Mouse (Mus musculus): ENCODE data around the gene Pofut2.

DNA sequence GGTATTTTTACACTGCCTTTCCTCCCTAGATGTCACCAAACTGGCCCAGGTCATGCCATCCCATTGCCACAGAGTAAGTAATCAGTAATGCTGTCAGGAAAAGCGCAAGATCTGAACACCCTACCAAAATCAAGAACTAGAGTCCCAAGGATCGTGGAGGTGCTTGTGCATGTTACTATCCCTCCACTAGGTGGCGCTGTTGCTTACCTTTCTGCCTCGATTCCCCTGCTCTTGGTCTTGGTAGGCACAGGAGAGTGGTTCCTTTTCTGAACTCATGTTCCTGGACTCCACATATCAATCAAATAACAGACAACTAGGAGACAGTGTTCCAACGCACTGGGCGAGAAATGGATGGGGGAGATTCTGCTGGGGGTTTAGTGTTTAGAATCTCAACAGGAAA, 23.8 kb downstream of the Pofut2 start:
- TF ChIP-seq CTCF (IDR thresholded peaks at IDR 0.05; ENCODE audit: low read depth) = peak; percentile 98
- no peak for TF ChIP-seq EP300 (IDR thresholded peaks at IDR 0.05; ENCODE audit: low read depth)

Data from liver, embryonic 14.5 days (tissue).